Mouse (Mus musculus): ENCODE measurements around the gene Zbtb8b. TPM values are rescaled to one million over a fixed set of nuclear protein-coding genes. Genes with fewer than 3 reads are reported as not detected.

The Zbtb8b gene
- total RNA-seq, 2 experiments from 2014 or later: 5.0 to 5.2 TPM

DNA sequence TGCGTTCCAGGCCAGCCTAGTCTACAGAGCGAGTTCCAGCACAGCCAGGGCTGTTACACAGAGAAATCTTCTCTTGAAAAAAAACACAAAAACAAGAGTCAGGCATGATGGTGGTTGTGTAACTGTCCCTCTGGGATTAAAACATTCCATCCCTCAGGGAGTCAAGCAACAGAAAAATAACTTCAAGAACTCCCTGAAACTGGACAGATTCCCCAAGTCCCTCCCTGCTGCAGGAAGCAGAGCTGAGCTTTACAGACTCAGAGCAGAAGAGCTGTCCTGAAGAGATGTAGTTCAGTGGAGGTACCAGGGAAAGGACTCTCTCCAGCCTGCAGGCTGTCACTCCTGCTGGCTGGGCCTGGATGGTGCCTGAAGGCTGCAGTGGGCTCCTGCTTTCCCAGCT lies 58.2 kb downstream of the Zbtb8b start:
- no peak for DNase-seq (ENCODE audit: extremely low spot score in 1 of 2, low spot score in 2 of 2)
- TF ChIP-seq CTCF (IDR thresholded peaks at IDR 0.05): no peak
- intact Hi-C loops (cut with DNase I): no loop called here
- no peak overlapping the region for H3K4me3 ChIP-seq
- H3K27ac ChIP-seq: no peak overlapping the region

DNA sequence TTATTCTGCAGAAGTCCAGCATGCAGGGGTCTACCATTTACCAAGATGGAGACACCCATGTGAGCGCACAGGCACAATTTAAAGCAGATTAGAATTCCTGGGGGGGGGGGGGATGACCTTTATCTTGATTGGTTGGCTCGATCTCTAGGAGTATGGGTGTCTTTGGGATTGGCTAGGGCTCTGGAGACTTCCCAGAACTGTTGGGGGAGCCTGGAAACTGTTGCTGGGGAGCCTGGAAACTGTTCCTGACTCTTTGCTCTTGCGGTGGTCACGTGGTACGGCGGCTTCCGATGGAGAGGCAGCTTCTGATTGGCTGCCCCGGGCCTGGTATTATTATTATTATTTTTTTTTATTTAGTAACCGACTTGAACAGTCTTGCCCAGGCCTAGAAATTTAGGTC lies 58.6 kb downstream of the Zbtb8b start:
- Histone ChIP-seq H3K27ac (no peak overlapping the region), H3K4me3 (no peak overlapping the region)
- DNase-seq (ENCODE audit: extremely low spot score in 1 of 2, low spot score in 2 of 2): no peak
- intact Hi-C loops (cut with DNase I): no loop called here
- TF ChIP-seq CTCF (IDR thresholded peaks at IDR 0.05): no peak

DNA sequence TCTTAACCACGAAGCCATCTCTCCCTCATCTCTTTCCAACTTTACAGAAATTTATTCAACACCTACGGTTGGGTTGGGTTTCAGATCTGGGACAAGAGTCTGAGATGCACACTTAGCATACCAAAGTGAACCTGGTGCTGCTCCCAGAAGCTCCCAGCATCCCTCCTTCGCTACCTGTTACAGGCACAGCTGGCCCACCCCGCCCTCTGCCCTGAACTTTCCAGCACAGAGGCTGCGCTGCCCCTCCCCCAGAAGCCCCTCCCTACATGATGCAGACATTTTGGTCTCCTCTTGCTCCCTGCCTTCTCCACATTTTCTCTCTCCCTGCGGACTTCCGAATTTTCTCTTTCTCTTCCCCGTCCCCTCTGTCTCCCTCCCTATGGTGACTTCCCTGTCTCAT lies 59.5 kb downstream of the Zbtb8b start:
- DNase-seq (ENCODE audit: extremely low spot score in 1 of 2, low spot score in 2 of 2): no peak
- TF ChIP-seq CTCF (IDR thresholded peaks at IDR 0.05): no peak
- Histone ChIP-seq H3K4me3 (no peak overlapping the region), H3K27ac (no peak overlapping the region)
- intact Hi-C loops (cut with DNase I): no loop called here

DNA sequence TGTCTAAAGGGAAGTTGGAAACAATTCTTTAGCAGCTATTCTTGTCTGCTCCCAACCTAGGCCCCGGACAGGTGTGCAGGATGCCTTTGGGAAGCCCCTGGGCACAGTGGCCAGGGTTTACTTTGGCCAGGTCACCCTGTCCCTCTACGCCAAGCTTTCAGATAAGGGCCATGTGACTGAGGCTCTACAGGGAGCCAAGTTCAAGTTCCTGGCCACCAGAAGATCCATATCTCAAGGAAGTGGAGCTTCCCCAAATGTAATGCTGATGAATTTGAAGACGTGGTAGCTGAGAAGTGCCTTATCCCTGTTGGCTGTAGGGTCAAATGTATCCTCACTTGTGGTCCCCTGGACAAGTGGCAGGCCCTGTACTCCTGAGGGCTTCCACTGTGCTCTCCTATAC lies 60.8 kb downstream of the Zbtb8b start:
- Histone ChIP-seq H3K4me3 (no peak overlapping the region), H3K27ac (no peak overlapping the region)
- TF ChIP-seq CTCF (IDR thresholded peaks at IDR 0.05): no peak
- DNase-seq (ENCODE audit: extremely low spot score in 1 of 2, low spot score in 2 of 2): no peak
- intact Hi-C loops (cut with DNase I): no loop called here

DNA sequence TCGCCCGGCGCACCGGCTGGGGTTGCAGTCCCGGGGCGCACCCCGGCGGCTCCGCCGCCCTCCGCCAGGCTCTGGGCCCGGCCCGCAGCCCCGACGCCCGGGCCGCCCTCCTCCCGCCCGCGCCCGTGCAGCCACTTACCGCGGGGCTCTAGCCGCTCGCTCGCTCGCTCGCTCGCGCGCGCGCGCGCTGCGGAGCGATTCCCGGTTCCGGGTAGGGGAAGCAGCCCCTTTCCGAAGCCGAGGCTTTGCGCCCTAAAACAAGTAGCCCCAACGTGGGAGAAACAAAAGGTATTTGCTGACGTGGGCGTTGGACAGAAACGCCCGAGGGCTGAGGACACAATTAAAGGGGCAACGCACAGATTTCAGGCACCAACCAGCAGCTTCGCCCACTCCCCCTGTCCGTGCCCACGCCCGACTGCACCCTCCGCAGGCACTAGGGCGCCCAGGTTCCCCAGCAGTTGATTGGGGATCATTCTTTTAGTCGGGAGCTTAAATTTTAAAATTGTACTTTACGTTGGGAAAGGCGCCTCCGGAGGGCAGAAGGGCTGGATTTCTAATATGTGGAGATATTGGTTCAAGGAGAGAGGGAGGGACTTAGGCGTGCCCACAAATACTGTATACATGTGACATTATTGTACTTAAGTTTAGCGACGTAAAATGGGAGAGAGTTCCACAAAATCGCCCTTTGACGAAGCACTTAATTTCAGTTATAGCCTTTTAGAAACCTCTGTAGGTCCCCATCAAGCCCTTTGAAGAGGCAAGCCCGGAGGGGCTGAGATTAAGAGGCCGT lies 62.9 kb downstream of the Zbtb8b start, which contains the start of gene Zbtb8a:
Gene Zbtb8a, minus strand, starts transcription at position 516 of the 790 bp plus-strand sequence.
- TF ChIP-seq CTCF (IDR thresholded peaks at IDR 0.05): no peak; the same call in none of the 2 replicates
- Histone ChIP-seq H3K27ac (peak within 1 kb of the TSS; percentile 83), H3K4me3 (peak within 1 kb of the TSS; percentile 68)
- intact Hi-C loops (cut with DNase I): no loop called here
- peak; percentile 34 to 35 for DNase-seq (ENCODE audit: extremely low spot score in 1 of 2, low spot score in 2 of 2)

DNA sequence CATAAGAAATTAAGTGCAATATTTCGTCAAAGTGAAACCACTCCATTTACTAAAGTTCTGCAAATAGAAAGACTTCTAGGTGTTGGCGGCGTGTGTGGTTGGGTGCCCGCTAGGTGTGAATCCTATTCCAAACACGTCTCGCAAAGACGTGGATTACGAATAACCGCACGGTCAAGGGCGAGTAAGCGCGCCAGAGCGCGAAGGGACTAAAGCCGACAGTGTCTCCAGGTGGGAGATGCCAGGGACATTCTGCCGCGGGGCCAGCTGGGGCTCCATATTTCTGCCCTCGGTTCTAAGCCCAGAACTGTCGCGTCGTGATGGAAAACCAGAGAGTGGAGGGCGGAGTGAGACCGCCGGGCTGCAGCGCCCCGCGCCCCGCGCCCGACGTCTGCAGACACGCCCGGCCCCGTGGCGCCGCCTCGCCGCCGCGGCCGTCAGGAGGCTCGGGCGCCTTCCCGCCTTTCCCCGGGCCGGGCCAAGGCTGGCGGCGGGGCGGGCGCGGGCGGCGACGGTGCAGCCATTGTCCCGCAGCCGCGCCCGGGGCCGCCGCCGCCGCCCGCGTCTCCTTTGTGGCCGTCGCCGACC lies 63.6 kb downstream of the Zbtb8b start:
- DNase-seq (ENCODE audit: extremely low spot score in 1 of 2, low spot score in 2 of 2): peak; percentile 29 to 43
- intact Hi-C loops (cut with DNase I): no loop called here
- Histone ChIP-seq H3K4me3 (peak overlapping the region; percentile 68), H3K27ac (peak overlapping the region; percentile 67)
- TF ChIP-seq CTCF (IDR thresholded peaks at IDR 0.05): no peak

DNA sequence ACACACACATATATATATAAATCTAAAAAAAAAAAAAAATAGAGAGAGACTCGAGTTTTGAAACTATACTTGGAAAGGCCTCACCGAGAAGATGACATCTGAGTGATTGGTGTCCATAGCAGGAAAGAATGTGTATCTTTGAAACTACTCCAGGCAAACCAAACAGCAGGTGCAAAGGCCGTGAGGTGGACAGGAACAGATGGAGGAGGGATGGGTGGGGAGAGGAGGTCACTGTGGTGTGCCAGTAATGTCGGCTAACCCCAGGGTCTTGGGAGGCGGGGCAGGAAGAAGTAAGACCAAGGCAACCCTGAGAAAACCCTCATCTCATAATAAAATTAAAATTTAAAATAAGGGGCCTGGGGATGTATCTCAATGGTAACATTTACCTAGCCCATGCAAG lies 64.8 kb downstream of the Zbtb8b start:
- Histone ChIP-seq H3K27ac (no peak overlapping the region), H3K4me3 (no peak overlapping the region)
- intact Hi-C loops (cut with DNase I): no loop called here
- DNase-seq (ENCODE audit: extremely low spot score in 1 of 2, low spot score in 2 of 2): no peak
- no peak for TF ChIP-seq CTCF (IDR thresholded peaks at IDR 0.05)

Other genes starting within 250 kb of the Zbtb8b start
- 10 to 100 TPM; 22.5 to 25.9 TPM for gene C77080, start 179.4 kb downstream of the Zbtb8b start, total RNA-seq (2021)
- 1 to 10 TPM; 1.8 to 2.2 TPM for gene Sync, start 153.2 kb downstream of the Zbtb8b start, total RNA-seq (2021)
- gene Rbbp4, start 105.5 kb downstream of the Zbtb8b start, total RNA-seq (2021): 100 to 1,000 TPM; 115 to 123 TPM
- 10 to 100 TPM; 29.4 to 30.1 TPM for gene Zbtb8os, start 105.2 kb downstream of the Zbtb8b start, total RNA-seq (2021)
- 1 to 10 TPM; 5.1 to 5.8 TPM for gene Zbtb8a, start 62.7 kb downstream of the Zbtb8b start, total RNA-seq (2021)
- 10 to 100 TPM; 56.6 to 57.8 TPM for gene Bsdc1, start 20.7 kb upstream of the Zbtb8b start, total RNA-seq (2021)
- not detected for gene Tssk3, start 50.2 kb upstream of the Zbtb8b start, total RNA-seq (2021)
- under 1 TPM in 1 of 2 experiments, not detected in 1; 0.91 TPM for gene Fam229a, start 50.3 kb upstream of the Zbtb8b start, total RNA-seq (2021)
- gene Marcksl1, start 72.7 kb upstream of the Zbtb8b start, total RNA-seq (2021): 100 to 1,000 TPM in 1 of 2 experiments, 10 to 100 TPM in 1; 96.0 to 102 TPM
- gene Hdac1, start 101.9 kb upstream of the Zbtb8b start, total RNA-seq (2021): 10 to 100 TPM; 26.5 to 29.5 TPM
- 1 to 10 TPM; 2.2 to 2.4 TPM for gene Lck, start 132.8 kb upstream of the Zbtb8b start, total RNA-seq (2021)
- gene Fam167b, start 137.7 kb upstream of the Zbtb8b start, total RNA-seq (2021): under 1 TPM; 0.40 to 0.77 TPM
- gene Eif3i, start 159.8 kb upstream of the Zbtb8b start, total RNA-seq (2021): 100 to 1,000 TPM; 124 to 129 TPM
- 10 to 100 TPM; 89.3 to 94.8 TPM for gene Tmem234, start 159.8 kb upstream of the Zbtb8b start, total RNA-seq (2021)
- 1 to 10 TPM; 5.7 to 6.2 TPM for gene Dcdc2b, start 173.4 kb upstream of the Zbtb8b start, total RNA-seq (2021)
- 10 to 100 TPM; 30.1 to 34.8 TPM for gene Iqcc, start 178.2 kb upstream of the Zbtb8b start, total RNA-seq (2021)
- gene Ccdc28b, start 183.1 kb upstream of the Zbtb8b start, total RNA-seq (2021): 10 to 100 TPM; 50.9 to 67.0 TPM
- 10 to 100 TPM; 42.1 to 52.1 TPM for gene Txlna, start 200.2 kb upstream of the Zbtb8b start, total RNA-seq (2021)
- gene Kpna6, start 231.9 kb upstream of the Zbtb8b start, total RNA-seq (2021): 10 to 100 TPM; 84.2 to 94.0 TPM